Comparison of ENCODE assay signal across 16 mouse cellular contexts in genomic region chr13:29247800-29248199, GRCm38 (mm10).
A peak's percentile ranks its signal among the peaks of the same experiment; 100 is the strongest.
DNase-seq lines count a peak whose midpoint lies in the region; ATAC-seq and TF ChIP-seq lines count a peak whose summit lies in the region.
"Had no signal": no experiment of that assay in that cellular context is flagged by ENCODE, and none has a peak within 500 bp of the region (broad histone marks: within the 10 kb centered on the region; RNA-seq: fewer than 3 reads in every experiment).

No protein-coding gene starts in this region.

- DNase-seq in heart, postnatal 10 days, result peak; percentile 23 to 24
- DNase-seq in heart, adult 2 months, result no peak
- DNase-seq in lung, postnatal 10 days, result peak; percentile 10
- no peak for DNase-seq in lung, postnatal 25 days (ENCODE audit: low spot score)
- peak; percentile 80 for DNase-seq in adipocyte (ENCODE audit: low spot score)
- DNase-seq in ovary, postnatal 14 days (ENCODE audit: low spot score), result no peak
- DNase-seq: cerebellum, adult 11-12 months; cerebellum, postnatal 36 days; gastrocnemius, postnatal 25 days; heart, postnatal 4 days; kidney, postnatal 25 days had no signal

- no peak overlapping the region for H3K27ac ChIP-seq in heart, adult 2 months
- no peak overlapping the region for H3K27ac ChIP-seq in stomach, embryonic 16.5 days (ENCODE audit: low read length)
- H3K27ac ChIP-seq: forebrain, embryonic 10.5 days; liver, embryonic 12.5 days; macrophage; midbrain, embryonic 13.5 days had no signal

- H3K9ac ChIP-seq in heart, adult 2 months (ENCODE audit: low read depth, low read length), result no peak overlapping the region
- no peak overlapping the region for H3K9ac ChIP-seq in stomach, embryonic 16.5 days (ENCODE audit: low read length)
- H3K9ac ChIP-seq: liver, embryonic 12.5 days; midbrain, embryonic 13.5 days had no signal

- TF ChIP-seq EP300 in heart, adult 2 months (IDR thresholded peaks at IDR 0.05; ENCODE audit: insufficient read depth, low read depth, low read length), result no peak

- ATAC-seq in stomach, embryonic 16.5 days (ENCODE audit: insufficient read depth, low FRiP score), result peak; percentile 68; the same call in 1 of the 2 replicates
- ATAC-seq: liver, embryonic 12.5 days; midbrain, embryonic 13.5 days had no signal

- H3K4me2 ChIP-seq in stomach, embryonic 16.5 days (ENCODE audit: low read depth, low read length), result no peak overlapping the region
- H3K4me2 ChIP-seq: liver, embryonic 12.5 days; midbrain, embryonic 13.5 days had no signal

- H3K4me1 ChIP-seq in heart, adult 2 months (ENCODE audit: control insufficient read depth, insufficient read depth, low read length), result no peaks in the 10 kb centered on the region
- no peaks in the 10 kb centered on the region for H3K4me1 ChIP-seq in stomach, embryonic 16.5 days (ENCODE audit: control insufficient read depth, insufficient read depth, low read length)
- H3K4me1 ChIP-seq: forebrain, embryonic 10.5 days; liver, embryonic 12.5 days; midbrain, embryonic 13.5 days had no signal

- no peaks in the 10 kb centered on the region for H3K9me3 ChIP-seq in stomach, embryonic 16.5 days (replicated peaks; ENCODE audit: control insufficient read depth, low read length)
- H3K9me3 ChIP-seq: forebrain, embryonic 10.5 days; liver, embryonic 12.5 days; midbrain, embryonic 13.5 days had no signal

- no peak overlapping the region for H3K4me3 ChIP-seq in heart, adult 2 months
- H3K4me3 ChIP-seq in stomach, embryonic 16.5 days (replicated peaks; ENCODE audit: low read length), result no peak overlapping the region
- H3K4me3 ChIP-seq: forebrain, embryonic 10.5 days; liver, embryonic 12.5 days; midbrain, embryonic 13.5 days had no signal

- no peaks in the 10 kb centered on the region for H3K27me3 ChIP-seq in heart, adult 2 months (ENCODE audit: control insufficient read depth, insufficient read depth, low read length)
- no peaks in the 10 kb centered on the region for H3K27me3 ChIP-seq in stomach, embryonic 16.5 days (ENCODE audit: control insufficient read depth, insufficient read depth, low read length)
- H3K27me3 ChIP-seq: liver, embryonic 12.5 days; midbrain, embryonic 13.5 days had no signal

- no peaks in the 10 kb centered on the region for H3K36me3 ChIP-seq in heart, adult 2 months (ENCODE audit: control insufficient read depth, insufficient read depth, low read length)
- no peaks in the 10 kb centered on the region for H3K36me3 ChIP-seq in stomach, embryonic 16.5 days (ENCODE audit: control insufficient read depth, insufficient read depth, low read length)
- H3K36me3 ChIP-seq: forebrain, embryonic 10.5 days; liver, embryonic 12.5 days; midbrain, embryonic 13.5 days had no signal

- no peaks in the 10 kb centered on the region for H3K79me2 ChIP-seq in heart, adult 2 months (replicated peaks; ENCODE audit: control insufficient read depth, insufficient read depth, low read length)

- intact Hi-C loops in heart, postnatal 10 days (cut with DNase I), result no loop called here
- intact Hi-C loops in heart, adult 2 months (cut with DNase I), result no loop called here

- no peak for TF ChIP-seq CTCF in heart, adult 2 months (IDR thresholded peaks at IDR 0.05)

- TF ChIP-seq POLR2A in heart, adult 2 months (IDR thresholded peaks at IDR 0.05; ENCODE audit: insufficient read depth, low read depth, low read length), result no peak

- 66% methylated on average over 3 of the region's 3 CpGs for WGBS in heart, adult 2 months
- WGBS in stomach, embryonic 16.5 days, result 41% methylated on average over 3 of the region's 3 CpGs

Comparison
In these comparisons a context has a peak if more than half of its experiments do, and no peak if none do; other contexts are left out.
1. DNase-seq: peak in heart, postnatal 10 days (2 of 2), lung, postnatal 10 days (single experiment) and adipocyte (single experiment); none in heart, adult 2 months (0 of 2), lung, postnatal 25 days (single experiment) and ovary, postnatal 14 days (single experiment).